Mouse (Mus musculus): ENCODE measurements around the gene Usp7. TPM values are rescaled to one million over a fixed set of nuclear protein-coding genes. Genes with fewer than 3 reads are reported as not detected.
A peak's percentile ranks its signal among the peaks of the same experiment; 100 is the strongest.

Gene Usp7
- polyA plus RNA-seq, 2 experiments = 35.5 to 57.5 TPM

GRCm38 (mm10) chr16:8670041-8671035 is 121.8 kb downstream of the Usp7 start:
- Histone ChIP-seq H3K4me1 (replicated peaks; ENCODE audit: control insufficient read depth in 2 of 2, insufficient read depth in 2 of 2, low read length in 1 of 2) (peaks cover 45 to 64% of the 10 kb centered on the region in 2 experiments), H3K36me3 (replicated peaks; ENCODE audit: control insufficient read depth, insufficient read depth, low read depth) (peaks cover 7% of the 10 kb centered on the region), H3K4me3 (ENCODE audit: insufficient read depth in 1 of 2, low read depth in 2 of 2, low read length in 2 of 2) (peak overlapping the region; percentile 72 to 80), H3K27ac (peak overlapping the region; percentile 84; the same call in 1 of the 2 replicates), H3K4me2 (ENCODE audit: low read depth) (peak overlapping the region; percentile 95), H3K9me3 (ENCODE audit: control insufficient read depth, low read length) (no peaks in the 10 kb centered on the region), H3K9ac (replicated peaks) (peak overlapping the region; percentile 85), H3K27me3 (ENCODE audit: control insufficient read depth, insufficient read depth, low read length) (no peaks in the 10 kb centered on the region)
- ATAC-seq (ENCODE audit: insufficient read depth) (no peak), DNase-seq (ENCODE audit: low read depth in 3 of 3, low spot score in 3 of 3) (no peak)
- 30% methylated on average over 15 of the region's 15 CpGs for WGBS (ENCODE audit: insufficient replicate concordance)
- TF ChIP-seq CTCF (IDR thresholded peaks at IDR 0.05; ENCODE audit: low read depth) (no peak), EP300 (IDR thresholded peaks at IDR 0.05; ENCODE audit: low read depth) (no peak)

- Histone ChIP-seq H3K4me3 (ENCODE audit: insufficient read depth in 1 of 2, low read depth in 2 of 2, low read length in 2 of 2) (peak overlapping the region in 1 of 2 experiments; percentile 80; a peak in 2 of 4 replicates), H3K9me3 (ENCODE audit: control insufficient read depth, low read length) (no peaks in the 10 kb centered on the region), H3K4me1 (replicated peaks; ENCODE audit: control insufficient read depth in 2 of 2, insufficient read depth in 2 of 2, low read length in 1 of 2) (peaks cover 36 to 56% of the 10 kb centered on the region in 2 experiments), H3K36me3 (replicated peaks; ENCODE audit: control insufficient read depth, insufficient read depth, low read depth) (peaks cover 8% of the 10 kb centered on the region), H3K27ac (no peak overlapping the region), H3K9ac (replicated peaks) (no peak overlapping the region; the same call in 1 of the 2 replicates), H3K4me2 (ENCODE audit: low read depth) (peak overlapping the region; percentile 95), H3K27me3 (ENCODE audit: control insufficient read depth, insufficient read depth, low read length) (no peaks in the 10 kb centered on the region)
- no peak for DNase-seq (ENCODE audit: low read depth in 3 of 3, low spot score in 3 of 3)
- 77% methylated on average over 5 of the region's 5 CpGs for WGBS (ENCODE audit: insufficient replicate concordance)
- TF ChIP-seq EP300 (IDR thresholded peaks at IDR 0.05; ENCODE audit: low read depth) = no peak
- TF ChIP-seq CTCF (IDR thresholded peaks at IDR 0.05; ENCODE audit: low read depth) = no peak
- no peak for ATAC-seq (ENCODE audit: insufficient read depth)
These were observed 122.7 kb downstream of the Usp7 start for GRCm38 (mm10) chr16:8669432-8669831.

- peaks cover 16% of the 10 kb centered on the region for H3K36me3 ChIP-seq (replicated peaks; ENCODE audit: control insufficient read depth, insufficient read depth, low read depth)
- H3K4me2 ChIP-seq (ENCODE audit: low read depth) = no peak overlapping the region
- peaks cover 27 to 46% of the 10 kb centered on the region in 2 experiments for H3K4me1 ChIP-seq (replicated peaks; ENCODE audit: control insufficient read depth in 2 of 2, insufficient read depth in 2 of 2, low read length in 1 of 2)
- no peaks in the 10 kb centered on the region for H3K27me3 ChIP-seq (ENCODE audit: control insufficient read depth, insufficient read depth, low read length)
- no peaks in the 10 kb centered on the region for H3K9me3 ChIP-seq (ENCODE audit: control insufficient read depth, low read length)
- 69% methylated on average over 2 of the region's 2 CpGs for WGBS (ENCODE audit: insufficient replicate concordance)
- no peak overlapping the region for H3K9ac ChIP-seq (replicated peaks)
- TF ChIP-seq CTCF (IDR thresholded peaks at IDR 0.05; ENCODE audit: low read depth) (no peak), EP300 (IDR thresholded peaks at IDR 0.05; ENCODE audit: low read depth) (no peak)
- ATAC-seq (ENCODE audit: insufficient read depth) = no peak
- no peak for DNase-seq (ENCODE audit: low read depth in 3 of 3, low spot score in 3 of 3)
- H3K4me3 ChIP-seq (ENCODE audit: insufficient read depth in 1 of 2, low read depth in 2 of 2, low read length in 2 of 2) = no peak overlapping the region
- no peak overlapping the region; the same call in 1 of the 2 replicates for H3K27ac ChIP-seq
These were observed 123.7 kb downstream of the Usp7 start for GRCm38 (mm10) chr16:8668386-8668785.

- 0 out of 2 replicates have a peak overlapping the region, but pooled peaks have one; percentile 3 for H3K9ac ChIP-seq (replicated peaks)
- no peak for DNase-seq (ENCODE audit: low read depth in 3 of 3, low spot score in 3 of 3)
- ATAC-seq (ENCODE audit: insufficient read depth) = no peak
- no peaks in the 10 kb centered on the region for H3K9me3 ChIP-seq (ENCODE audit: control insufficient read depth, low read length)
- no peaks in the 10 kb centered on the region for H3K27me3 ChIP-seq (ENCODE audit: control insufficient read depth, insufficient read depth, low read length)
- H3K4me2 ChIP-seq (ENCODE audit: low read depth) = peak overlapping the region; percentile 3
- H3K4me3 ChIP-seq (ENCODE audit: insufficient read depth in 1 of 2, low read depth in 2 of 2, low read length in 2 of 2) = no peak overlapping the region; a peak in 1 of 4 replicates
- H3K4me1 ChIP-seq (replicated peaks; ENCODE audit: control insufficient read depth in 2 of 2, insufficient read depth in 2 of 2, low read length in 1 of 2) = peaks cover 23 to 41% of the 10 kb centered on the region in 2 experiments
- no peak overlapping the region for H3K27ac ChIP-seq
- WGBS (ENCODE audit: insufficient replicate concordance) = 63% methylated on average over 4 of the region's 4 CpGs
- no peak for TF ChIP-seq CTCF (IDR thresholded peaks at IDR 0.05; ENCODE audit: low read depth)
- TF ChIP-seq EP300 (IDR thresholded peaks at IDR 0.05; ENCODE audit: low read depth) = no peak
- H3K36me3 ChIP-seq (replicated peaks; ENCODE audit: control insufficient read depth, insufficient read depth, low read depth) = peaks cover 20% of the 10 kb centered on the region
These were observed 124.3 kb downstream of the Usp7 start for GRCm38 (mm10) chr16:8667814-8668213.

- peak overlapping the region; percentile 3 for H3K4me2 ChIP-seq (ENCODE audit: low read depth)
- 58% methylated on average over 7 of the region's 7 CpGs for WGBS (ENCODE audit: insufficient replicate concordance)
These were observed 124.8 kb downstream of the Usp7 start for GRCm38 (mm10) chr16:8667261-8667660.

More at GRCm38 (mm10) chr16:8667261-8667660, 124.8 kb downstream of the Usp7 start:
- ATAC-seq (ENCODE audit: insufficient read depth) = no peak
- no peak overlapping the region for H3K9ac ChIP-seq (replicated peaks)
- H3K4me3 ChIP-seq (ENCODE audit: insufficient read depth in 1 of 2, low read depth in 2 of 2, low read length in 2 of 2) = no peak overlapping the region
- H3K4me1 ChIP-seq (replicated peaks; ENCODE audit: control insufficient read depth in 2 of 2, insufficient read depth in 2 of 2, low read length in 1 of 2) = peaks cover 23 to 37% of the 10 kb centered on the region in 2 experiments
- H3K27me3 ChIP-seq (ENCODE audit: control insufficient read depth, insufficient read depth, low read length) = no peaks in the 10 kb centered on the region
- no peak for DNase-seq (ENCODE audit: low read depth in 3 of 3, low spot score in 3 of 3)
- TF ChIP-seq EP300 (IDR thresholded peaks at IDR 0.05; ENCODE audit: low read depth) (no peak), CTCF (IDR thresholded peaks at IDR 0.05; ENCODE audit: low read depth) (no peak)
- no peaks in the 10 kb centered on the region for H3K9me3 ChIP-seq (ENCODE audit: control insufficient read depth, low read length)
- peaks cover 26% of the 10 kb centered on the region for H3K36me3 ChIP-seq (replicated peaks; ENCODE audit: control insufficient read depth, insufficient read depth, low read depth)
- no peak overlapping the region; the same call in 1 of the 2 replicates for H3K27ac ChIP-seq

Data from liver, embryonic 14.5 days (tissue).